Mouse (Mus musculus): Measurements from ENCODE around the gene Ubald2.
"Not testable (repeated sequence)": the region's sequence is repeated elsewhere in the genome, so short reads cannot be mapped to it uniquely, and the experiment has no call there.

The Ubald2 gene

DNA sequence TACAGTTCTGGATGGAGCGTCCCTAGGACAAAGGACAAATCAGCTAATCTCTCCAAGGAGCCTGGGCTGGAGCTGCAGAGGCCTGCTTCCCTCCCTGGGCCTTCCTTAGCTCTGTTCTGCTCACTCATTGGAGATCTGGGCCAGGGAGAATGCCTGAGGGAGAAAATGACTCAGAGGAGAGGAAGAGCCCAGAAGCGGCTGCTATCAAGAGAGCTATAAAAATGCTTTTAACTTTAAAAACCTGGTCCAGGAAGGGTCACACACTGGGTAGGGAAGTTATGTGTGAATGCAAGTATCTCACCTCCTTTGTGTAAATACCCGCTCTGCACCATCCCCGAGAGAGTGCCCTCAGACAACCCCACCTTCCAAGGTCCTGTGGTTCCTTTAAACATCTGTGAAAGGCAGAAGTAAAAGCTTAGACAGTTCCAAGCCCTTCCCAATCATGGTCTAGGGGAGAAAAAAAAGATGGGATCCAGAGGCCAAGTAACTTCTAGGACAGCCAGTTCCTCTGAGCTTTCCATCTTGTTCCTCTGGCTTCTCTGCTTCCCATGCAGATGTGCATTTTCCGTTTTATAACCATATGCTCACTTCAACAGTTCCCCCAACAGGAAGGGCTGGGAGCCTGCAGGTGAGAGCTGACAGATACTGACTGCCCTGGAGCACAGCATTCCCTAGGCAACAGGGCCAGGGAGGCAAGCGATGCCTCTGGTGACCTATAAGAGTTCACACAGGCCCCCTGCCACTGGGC, 17.5 kb upstream of the Ubald2 start:
- DNase-seq = no peak

DNA sequence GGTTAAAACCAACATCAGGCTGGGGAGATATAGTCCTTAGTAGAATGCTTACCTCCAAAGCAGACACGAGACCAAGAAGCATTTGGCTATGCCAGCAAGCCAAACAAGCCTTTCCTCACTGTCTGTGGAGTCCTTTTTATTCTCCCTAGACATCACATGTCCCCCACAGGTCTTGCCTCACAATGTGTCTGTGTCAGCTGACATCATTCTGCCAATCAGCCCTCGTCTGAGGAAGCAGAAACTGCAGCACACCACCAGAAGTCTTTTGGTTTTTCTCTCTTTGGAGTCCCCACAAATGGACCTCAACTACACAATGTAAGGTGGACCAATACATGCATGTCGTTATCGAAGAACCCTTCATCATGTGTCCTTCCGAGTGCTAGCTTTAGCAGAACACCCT, 16.8 kb upstream of the Ubald2 start:
- DNase-seq = no peak

GRCm38 (mm10) chr11:116418194-116418840, 15.6 kb upstream of the Ubald2 start:
- peak; percentile 61 for DNase-seq

GRCm38 (mm10) chr11:116418841-116419462, 14.9 kb upstream of the Ubald2 start:
- DNase-seq = no peak

GRCm38 (mm10) chr11:116421102-116421501, 12.8 kb upstream of the Ubald2 start:
- DNase-seq = no peak

GRCm38 (mm10) chr11:116422562-116422961, 11.3 kb upstream of the Ubald2 start:
- DNase-seq = no peak

- DNase-seq = no peak
These were observed 10.7 kb upstream of the Ubald2 start for GRCm38 (mm10) chr11:116423214-116423613.

DNA sequence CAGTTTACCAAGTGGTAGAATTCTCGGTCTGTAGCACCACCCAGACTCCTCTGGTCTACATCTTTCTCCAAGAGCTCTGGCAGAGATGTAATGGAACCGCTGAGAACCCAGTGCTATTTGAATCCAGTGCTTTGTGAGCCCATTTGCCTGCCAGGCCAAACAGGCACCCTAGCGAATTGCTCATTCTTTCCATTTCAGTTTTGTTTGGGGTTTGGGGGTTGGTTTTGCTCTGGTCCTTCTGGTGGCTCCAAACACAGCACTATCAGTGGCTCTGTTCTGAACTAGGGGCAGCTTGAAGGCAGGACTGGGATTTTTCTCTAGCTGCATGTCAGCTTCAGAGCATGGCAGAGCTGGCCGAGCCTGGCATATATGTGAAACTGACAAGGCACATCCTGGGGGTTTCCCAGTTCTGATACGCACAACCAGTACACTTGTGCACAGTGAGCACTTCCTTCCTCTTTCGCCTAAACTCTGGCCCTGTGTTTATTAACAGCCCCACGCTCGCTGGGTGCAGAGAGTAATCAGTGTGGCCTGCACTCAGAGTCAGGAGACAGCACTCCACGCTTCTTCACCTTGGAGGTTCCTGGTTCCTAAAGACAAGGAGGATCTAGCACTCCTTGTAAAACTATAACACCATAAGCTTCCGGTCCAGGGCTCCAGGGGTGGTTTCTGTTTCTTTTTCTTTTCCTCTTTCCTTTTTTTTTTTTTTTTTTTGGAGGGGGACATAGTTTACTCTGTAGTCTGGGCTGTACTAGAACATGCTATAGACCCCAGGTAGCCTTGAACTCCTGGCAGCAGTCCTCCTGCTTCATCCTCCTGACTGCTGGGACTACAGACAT, 9.9 kb upstream of the Ubald2 start:
- DNase-seq = peak; percentile 81

DNA sequence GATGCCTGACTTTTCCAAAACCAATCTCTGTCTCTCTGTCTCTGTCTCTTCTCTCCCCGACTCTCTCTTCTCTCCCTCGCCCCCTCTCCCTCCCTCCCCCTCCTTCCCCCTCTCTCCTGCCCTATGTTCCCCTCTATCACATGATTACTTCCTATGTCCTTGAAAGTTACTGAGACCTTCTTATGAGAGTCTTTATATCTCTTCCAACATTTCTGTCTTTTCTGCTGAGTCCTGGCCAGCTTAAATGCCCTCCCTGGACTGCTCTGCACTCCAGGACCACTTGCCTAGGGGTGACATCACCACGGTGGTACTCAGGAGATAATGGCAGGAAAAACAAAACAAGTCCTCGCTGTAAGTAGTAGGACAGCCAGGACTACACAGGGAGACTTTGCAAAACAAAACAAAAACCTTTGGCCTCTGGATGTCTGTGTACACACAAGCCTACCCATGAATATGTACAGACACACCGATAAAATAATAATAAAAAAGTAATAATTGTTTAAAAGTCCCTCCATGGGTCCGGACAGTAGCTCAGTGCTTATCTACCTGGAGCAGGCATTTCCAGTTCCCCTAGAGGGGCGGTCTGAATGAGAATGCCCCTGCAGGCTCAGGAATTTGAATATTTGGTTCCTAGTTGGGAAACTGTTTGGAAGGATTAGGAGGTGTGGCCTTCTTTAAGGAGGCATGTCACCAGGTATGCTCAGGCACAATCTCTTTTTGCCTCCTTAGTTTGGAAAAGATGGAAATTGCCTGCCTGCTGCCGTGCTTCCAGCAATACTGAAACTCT, 9.1 kb upstream of the Ubald2 start:
- DNase-seq = no peak

DNA sequence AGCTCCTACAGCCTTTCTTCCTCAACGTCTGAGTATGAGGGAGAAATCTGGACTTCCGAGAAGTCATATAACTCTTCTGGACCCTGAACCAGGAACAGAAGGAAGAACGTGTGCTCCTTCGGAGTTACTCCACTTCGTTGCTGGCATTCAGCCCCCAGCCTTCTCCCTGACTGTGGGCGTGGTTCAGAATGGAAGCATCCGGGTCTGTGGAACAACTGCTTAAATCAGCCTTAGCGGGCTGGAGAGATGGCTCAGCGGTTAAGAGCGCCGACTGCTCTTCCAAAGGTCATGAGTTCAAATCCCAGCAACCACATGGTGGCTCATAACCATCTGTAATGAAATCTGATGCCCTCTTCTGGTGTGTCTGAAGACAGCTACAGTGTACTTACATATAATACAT, 7.6 kb upstream of the Ubald2 start:
- DNase-seq = not testable (repeated sequence)

DNA sequence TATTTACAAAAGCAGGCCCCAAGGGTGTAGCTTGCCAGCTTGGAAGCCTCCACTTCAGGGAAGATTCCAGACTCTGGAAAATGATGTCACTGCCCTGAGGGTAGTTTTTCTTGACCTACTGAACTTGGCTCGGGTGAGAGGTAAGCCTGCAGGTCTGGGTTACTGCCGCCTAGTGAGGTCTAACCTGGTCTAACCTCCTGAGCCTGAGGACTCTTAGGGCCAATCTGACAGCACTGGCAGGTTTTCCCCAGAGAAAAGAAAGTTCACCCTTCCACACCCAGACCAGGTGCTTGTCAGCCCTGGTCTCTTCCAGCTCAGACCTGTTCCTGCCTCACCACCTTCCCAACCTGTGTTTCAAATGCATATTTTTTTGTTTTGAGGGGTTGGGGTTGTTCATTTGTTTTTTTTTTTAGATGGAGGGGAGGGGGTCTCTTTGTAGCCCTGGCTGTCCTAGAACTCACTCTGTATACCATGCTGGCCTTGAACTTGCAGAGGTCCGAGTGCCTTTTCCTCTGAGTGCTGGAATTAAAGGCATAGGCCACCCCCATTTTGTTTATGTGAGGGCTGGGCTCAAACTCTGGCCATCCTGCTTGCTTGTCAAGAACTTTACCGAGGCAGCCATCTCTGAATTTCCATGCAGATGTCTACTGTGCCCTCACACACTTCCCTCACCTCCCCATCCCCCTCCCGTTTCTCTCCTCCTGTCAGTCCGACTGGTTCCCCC, 6.9 kb upstream of the Ubald2 start:
- DNase-seq = no peak

DNA sequence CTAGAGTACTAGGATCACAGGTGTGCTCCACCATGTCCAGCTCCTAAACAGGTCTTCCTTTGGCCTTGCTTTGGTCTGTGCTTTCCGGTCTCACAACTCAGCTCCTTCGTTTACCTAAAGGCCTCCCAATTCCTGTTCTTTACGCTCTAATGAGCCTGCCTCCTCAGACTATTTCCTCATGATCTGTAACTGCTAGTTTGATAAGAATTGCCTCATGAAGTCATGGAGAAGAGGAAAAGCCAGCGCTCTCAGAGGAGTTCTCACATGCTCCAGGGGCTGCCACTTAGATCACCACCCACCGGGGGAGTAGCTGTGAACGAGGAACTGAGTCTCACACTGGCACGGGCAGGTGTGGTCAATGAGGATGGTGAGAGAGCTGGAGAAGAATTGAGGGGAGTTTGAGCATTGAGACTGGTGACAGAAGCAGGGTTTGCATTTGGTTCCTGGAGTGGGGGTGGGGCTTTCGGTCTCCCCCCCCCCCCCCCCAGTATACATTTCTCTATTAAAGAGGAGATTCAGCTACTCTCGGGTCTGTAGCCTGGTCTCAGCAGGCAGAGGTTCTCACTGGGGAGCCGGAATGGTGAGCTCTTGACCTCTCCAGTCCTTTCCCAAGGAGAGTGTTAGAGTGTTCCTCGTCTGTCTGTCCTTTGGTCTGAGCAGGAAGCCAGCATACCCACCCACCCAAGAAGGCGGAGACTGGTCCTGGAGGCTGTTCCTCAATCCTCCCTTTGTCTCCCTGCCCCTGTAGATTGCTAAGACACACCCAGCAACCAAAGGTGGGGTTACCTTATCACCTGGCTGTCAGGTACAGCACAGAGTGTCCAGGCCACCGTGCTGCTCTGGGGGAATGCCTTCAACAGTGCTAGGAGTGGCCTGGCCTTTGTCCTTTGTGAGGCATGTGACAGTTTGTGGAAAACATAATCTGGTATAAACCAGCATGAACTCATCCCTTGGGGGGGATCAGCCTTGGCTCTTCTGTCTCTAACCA, 4.7 kb upstream of the Ubald2 start:
- no peak for DNase-seq

DNA sequence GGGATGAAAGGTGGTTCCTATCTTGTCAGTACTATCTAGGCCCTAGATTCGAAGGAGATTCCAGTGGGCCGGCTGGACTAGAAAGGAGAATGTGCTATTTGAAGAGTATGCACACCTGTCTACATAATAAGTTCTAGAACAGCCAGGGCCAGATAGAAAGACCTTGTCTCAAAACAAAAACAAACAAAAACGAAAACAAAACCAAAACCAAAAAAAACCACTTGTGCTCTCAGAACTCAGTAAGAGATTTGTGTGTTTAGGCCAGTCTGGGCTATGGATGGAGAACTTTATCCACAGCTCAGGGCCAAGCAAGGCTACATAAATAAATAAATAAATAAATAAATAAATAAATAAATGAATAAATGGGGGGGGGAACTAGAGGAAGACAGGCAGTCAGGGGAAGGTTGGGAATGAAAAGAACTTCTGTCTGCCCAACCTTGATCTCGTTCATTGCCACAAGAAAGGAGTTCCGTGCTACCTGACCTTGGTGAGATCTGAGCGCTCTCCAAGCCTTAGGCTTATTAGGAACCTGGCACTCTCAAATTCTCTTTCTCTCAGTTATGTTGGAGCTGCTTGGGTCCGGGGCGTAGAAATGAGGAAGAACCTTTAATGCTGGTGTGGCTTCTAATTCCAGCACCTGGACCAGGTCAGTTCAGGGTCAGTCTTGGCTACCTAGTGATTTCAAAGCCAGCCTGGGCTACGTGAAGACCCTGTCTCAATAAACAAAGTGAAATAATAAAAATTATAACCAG, 3.9 kb upstream of the Ubald2 start:
- DNase-seq = no peak

- DNase-seq = no peak
These were observed 3.0 kb upstream of the Ubald2 start for GRCm38 (mm10) chr11:116430723-116431427.

DNA sequence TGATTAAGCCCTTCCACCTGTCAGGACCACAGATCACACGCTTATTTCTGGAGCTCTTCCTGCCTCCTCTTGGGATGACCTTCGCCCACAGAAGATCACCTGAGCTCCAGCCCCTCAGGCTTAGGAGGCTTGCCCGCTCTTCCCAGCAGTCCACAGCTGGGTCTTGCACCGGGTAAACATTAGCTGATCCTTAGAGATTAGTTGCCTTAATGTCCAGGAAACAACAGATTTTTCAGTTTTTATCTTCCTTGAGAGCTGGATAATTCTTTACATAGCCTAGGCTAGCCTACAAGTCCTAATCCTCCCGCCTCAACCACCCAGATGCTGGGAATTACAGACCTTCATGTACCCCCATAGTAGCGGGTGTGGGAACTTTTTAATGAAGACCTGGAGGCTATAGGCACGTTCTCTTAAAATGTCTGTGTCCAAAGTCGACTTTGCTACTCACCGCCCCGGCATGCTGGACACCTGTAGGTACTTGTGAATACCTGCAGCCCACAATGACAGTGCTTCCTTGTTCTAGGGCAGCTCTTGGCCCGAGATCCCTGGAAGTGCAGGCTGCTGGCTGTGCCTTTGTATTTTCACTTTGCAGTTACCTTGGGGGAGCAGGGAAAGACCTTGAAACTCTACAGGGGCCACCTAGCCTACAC, 2.3 kb upstream of the Ubald2 start:
- no peak for DNase-seq

DNA sequence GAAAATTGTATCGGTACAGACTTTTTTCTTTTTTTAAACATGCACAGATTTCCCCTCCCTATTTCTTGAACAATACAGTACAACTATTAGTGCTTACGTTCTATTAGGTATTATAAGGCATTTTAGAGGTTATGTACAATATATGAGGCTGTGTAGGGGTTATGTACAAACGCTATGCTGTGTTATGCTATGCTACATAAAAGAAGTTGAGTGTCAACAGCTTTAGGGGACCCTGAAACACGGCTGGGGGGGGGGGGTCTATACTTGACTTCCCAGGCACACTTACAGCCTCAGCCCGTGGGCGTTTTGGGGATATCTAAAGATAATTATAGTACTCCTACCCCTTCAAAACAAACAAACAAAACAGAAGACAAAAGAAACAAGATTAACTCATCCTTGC, 1.8 kb upstream of the Ubald2 start:
- DNase-seq = no peak

DNA sequence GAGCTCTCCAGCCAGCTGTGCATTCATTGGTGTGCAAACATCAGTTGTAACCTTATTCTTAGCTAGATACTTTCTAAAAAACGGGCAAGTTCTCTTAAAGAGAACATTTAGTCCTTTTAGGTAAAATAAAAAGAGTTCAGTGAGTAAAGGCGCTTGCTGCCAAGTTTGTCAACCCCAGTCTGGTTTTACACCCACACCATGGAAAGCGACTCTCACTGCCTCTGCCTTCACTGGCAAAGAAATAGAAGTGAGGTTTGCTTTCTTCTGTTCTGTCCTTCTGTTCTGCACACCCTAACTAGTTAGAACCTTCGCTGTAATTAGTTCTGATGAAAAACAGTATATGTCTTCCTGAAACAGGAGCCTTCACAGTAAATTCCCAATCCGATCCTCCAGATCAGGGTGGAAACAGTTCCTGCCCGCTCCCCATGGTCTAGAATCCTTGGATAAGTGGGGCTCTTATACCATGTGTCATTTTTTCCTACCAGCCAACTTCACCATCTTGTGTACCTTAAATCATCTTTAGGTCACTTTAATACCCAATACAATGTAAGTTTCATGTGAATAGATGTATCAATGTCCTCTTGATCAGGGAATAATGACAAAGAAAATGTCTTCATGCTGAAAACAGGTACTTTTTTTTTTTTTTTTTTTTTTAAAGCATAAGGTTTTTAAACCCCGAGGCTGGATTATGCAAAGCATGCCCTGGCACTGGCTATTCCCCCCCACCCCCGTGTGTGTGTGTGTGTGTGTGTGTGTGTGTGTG, 1.1 kb upstream of the Ubald2 start:
- no peak for DNase-seq
